Mouse (Mus musculus) cerebellum, adult 2 months (tissue): ENCODE data around the gene Evpl.

Source experiments
- CTCF ChIP-seq: fragments of 200-500 bp; IDR thresholded peaks from 2 replicates; pipeline ENCODE4 v1.5.1; 2011; ENCODE audit warnings: low read depth, mild to moderate bottlenecking, control low read depth, low read length, moderate library complexity, borderline replicate concordance; ENCODE audit not compliant: insufficient read depth
- POLR2A ChIP-seq: fragments of 200-500 bp; IDR thresholded peaks from 2 replicates; pipeline ENCODE4 v1.6.1; 2011; ENCODE audit warnings: low read length, control low read depth, borderline replicate concordance; ENCODE audit not compliant: insufficient read depth

GRCm38 (mm10) chr11:116215181-116215580 is 22.7 kb downstream of the Evpl start:
- TF ChIP-seq POLR2A, result no peak
- no peak for TF ChIP-seq CTCF
